Mouse (Mus musculus) cerebral cortex, adult 2 months (tissue): ENCODE measurements around the gene Lrrfip2.

ENCODE experiments used
- WGBS: fragments of 180-500 bp; shearing (Covaris S2); methylation state at CpG from one replicate; pipeline ENCODE4 v1.1.7; 2018; 5-methylcytosine and 5-hydroxymethylcytosine counted together

The Lrrfip2 gene

DNA sequence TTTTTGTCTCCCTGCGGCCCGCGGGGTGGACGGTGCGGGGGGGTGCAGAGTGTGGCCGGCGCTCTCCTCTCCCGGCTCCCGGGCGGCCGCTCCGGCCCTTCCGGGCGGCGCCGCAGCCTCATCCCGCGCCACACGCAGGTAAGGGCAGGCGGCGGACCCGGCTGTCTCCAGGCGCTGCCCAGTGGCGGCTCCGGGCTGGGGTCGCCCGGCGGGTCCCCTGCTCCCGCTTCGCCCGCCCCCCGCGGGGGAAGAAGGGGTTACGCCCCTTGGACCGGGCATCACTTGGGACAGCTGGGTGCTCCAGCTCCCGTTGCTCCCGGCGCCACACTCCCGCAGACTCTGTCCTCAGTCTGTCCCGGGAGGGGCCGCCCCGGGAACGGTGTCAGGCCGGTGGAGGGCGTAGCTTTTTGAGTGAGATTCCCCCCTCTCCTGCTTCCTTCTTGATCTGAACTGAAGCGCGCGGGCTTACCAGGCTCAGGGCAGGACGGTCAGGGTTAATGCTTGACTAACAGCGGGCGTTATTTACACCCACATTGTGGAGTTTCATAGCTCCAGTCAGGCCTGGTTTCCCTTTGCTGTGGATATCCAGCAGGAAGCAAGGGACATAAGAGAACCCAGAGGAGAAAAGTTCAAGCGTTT lies 979 bp downstream of the Lrrfip2 start:
- WGBS, result under 1% methylated on average over 52 of the region's 52 CpGs

DNA sequence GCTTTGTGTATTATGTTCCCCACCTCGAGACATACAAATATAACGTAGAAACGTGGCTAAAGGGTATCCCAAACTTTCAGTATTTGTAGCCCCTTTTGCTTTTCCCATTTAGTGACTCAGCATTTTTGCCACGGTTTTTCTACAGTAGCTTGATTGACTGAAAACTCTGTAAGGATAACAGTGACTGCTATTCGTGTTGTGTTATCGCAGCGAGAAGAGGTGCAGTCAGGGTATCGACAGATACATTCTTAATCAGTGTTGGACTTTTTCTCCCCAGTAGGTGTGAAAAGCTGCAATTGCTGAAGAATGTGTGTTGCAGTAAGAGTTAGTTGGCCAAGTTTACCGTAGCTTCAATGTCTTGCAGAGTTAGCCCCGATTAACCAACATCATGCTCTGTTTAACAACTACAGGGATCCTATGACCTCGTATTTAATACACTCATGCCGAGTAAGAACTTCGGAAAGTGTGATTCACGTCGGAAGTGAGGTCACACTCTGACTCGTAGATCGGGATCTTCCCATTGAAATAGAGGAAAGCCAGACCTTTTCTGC lies 1.6 kb downstream of the Lrrfip2 start:
- 2% methylated on average over 17 of the region's 17 CpGs for WGBS

DNA sequence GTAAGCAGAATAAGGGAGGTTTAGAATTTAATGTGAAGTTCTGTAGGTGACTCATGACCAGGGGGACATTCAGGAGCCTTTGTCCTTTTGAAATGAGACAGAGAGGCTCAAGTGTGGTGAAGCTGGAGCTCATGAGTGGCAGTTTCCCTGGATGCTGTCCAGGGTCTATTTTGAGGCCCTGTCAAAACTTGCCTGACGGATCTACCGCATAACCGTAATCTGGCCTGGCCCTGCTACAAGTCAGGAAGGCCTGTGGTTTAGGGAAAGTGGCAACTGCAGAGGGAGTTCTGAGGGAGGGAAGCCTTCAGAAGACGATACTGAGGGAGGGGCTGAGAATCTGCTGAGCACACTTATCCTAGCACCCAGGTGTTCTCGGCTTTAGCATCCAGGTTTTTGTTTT lies 5.1 kb downstream of the Lrrfip2 start:
- 55% methylated on average over 5 of the region's 5 CpGs for WGBS

DNA sequence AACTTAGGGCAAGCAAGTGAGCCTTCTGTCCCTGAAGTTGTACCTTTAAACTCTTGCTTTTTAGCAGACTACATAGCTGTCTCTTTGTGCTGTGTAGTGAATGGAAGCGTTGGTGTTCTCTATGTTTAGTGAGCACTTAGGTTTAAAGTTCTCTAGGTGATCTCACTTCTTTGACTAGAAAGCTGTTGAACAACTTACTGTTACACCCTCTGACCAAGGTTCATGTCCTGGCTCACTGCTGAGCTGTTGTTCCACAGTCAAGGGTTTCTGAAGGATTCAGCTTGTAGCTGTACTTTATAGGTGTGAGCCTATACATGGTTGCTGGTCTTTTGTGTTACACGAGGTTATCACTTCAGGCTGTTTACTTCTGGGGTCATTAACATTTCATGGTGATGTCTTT lies 5.9 kb downstream of the Lrrfip2 start:
- 72% methylated on average over 2 of the region's 2 CpGs for WGBS

GRCm38 (mm10) chr9:111124440-111124839 lies 7.0 kb downstream of the Lrrfip2 start:
- 91% methylated on average over 4 of the region's 4 CpGs for WGBS

DNA sequence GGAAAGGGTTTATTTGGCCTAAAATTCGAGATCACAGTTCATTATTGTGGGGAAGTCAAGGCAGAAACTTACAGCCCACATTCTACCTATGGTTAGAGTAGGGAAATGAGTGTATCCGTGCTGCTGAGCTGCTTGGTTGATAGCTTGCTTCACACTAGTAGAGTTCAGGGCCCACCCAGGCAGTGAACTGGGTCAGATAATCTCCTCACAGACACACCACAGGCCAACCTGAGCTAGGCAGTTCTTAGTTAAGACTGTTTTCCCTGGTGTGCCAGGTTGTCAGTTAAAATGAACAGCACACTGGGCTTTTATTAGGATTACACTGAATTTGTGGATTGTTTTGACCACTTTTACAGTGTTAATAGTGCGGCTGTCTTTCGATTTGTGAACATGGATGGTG lies 9.3 kb downstream of the Lrrfip2 start:
- 87% methylated on average over 4 of the region's 4 CpGs for WGBS

DNA sequence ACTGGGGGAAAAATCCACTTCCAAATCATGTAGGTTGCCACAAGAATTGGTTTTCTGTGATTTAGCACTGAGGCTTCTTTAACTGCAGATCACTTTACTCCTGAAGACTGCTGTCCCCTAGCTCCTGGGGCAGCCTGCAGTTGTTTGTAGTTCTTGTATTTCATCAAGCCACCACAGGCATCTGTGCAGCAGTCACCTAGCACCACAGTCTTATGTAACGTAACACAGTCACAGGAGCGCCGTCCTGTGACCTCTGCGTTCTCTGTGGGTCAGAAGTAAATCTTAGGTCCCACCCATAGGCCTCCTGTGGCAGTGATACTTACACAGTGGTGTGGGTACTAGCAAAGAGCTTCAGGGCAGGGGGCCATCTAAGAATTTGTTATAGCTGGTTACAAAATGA lies 10.4 kb downstream of the Lrrfip2 start:
- WGBS, result 85% methylated on average over 4 of the region's 4 CpGs

DNA sequence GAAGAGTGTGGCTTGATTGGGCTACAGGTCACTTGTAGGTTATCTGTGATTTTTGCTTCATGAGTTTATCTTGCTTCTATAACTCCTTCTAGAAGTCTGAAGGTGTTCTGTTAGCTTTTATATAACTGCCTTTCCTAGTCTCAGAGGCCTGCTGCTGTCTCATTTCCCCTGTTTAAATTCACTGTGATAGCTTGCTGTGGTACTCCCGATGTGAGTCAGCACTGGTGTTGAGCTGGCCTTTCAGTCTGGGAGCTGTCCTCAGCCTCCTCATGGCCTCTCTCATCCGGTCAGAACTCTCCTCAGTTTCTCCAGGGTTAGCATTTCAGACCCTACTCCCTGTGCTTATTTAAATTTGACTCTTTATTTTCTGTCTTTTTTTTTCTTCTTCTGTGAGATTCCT lies 12.7 kb downstream of the Lrrfip2 start:
- 44% methylated on average over 2 of the region's 2 CpGs for WGBS

- 92% methylated on average over 9 of the region's 9 CpGs for WGBS
These were observed 20.8 kb downstream of the Lrrfip2 start for GRCm38 (mm10) chr9:111138161-111138560.

DNA sequence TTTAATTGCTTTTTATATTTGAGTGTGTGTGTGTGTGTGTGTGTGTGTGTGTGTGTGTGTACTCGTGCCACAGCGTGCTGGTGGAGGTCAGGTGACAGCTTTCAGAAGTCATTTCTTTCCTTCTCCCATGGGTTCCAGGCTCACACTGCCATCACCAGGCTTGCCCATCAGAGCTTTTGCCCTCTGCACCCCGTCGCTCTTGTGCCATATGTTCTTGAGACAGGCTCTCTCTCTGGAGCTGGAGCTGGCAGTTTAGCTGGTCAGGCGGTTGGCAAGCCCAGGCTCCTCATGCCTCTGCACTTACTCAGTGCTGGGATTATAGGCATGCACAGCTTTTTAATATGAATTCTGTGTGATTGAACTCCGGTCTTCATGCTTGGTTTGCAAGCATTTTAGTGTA lies 25.3 kb downstream of the Lrrfip2 start:
- WGBS, result 94% methylated on average over 6 of the region's 6 CpGs

- WGBS, result 97% methylated on average over 1 of the region's 1 CpGs
These were observed 26.0 kb downstream of the Lrrfip2 start for GRCm38 (mm10) chr9:111143387-111143786.

DNA sequence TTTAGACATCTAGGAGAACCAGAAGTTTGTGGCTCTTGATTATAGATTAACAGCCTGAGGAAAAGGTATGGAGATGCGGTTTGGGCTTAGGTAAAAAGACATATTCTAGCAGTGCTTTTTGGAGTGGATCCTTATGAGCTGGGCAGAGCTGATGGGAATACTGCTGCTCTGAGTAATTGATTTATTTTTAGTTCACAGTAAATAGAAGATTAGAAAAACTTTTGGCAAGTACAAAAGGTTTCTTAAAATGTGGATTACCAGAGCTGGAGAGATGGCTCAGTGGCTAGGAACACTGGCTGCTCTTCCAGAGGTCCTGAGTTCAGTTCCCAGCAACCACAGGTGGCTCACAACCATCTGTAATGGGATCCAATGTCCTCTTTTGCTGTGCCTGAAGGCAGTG lies 27.3 kb downstream of the Lrrfip2 start:
- WGBS, result 67% methylated on average over 1 of the region's 1 CpGs

DNA sequence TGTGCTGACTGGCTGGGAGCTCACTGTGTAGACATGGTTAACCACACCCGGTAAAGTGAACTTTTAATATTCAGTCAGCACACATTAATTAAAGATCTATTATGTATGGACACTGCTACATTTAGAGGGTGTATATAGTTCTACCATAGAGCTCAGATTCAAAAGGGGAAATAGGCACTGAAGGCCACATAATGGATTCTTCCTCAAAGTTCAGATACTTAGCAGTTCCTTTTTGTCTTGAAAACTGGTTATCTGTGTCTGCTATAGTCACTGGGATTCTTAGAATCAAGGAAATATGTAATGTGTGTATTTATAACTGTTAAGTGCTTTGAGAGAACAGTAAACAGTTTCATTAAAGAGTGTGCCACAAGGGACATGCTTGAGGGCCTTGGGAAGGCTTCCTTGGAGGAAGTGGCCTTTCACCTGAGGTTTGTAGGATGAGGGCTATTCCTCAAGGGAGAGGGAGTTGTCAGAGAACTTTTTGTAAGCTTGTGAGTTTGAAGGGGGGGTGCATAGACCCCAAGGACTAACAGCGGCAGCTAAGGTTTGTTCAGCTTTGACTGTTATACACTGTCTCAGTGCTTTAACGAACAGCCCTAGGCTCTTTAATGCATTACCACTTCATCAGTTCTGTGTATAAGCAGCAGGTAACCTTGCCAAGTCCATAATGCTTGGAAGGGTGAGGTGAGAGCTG lies 28.3 kb downstream of the Lrrfip2 start:
- WGBS, result 67% methylated on average over 3 of the region's 3 CpGs

DNA sequence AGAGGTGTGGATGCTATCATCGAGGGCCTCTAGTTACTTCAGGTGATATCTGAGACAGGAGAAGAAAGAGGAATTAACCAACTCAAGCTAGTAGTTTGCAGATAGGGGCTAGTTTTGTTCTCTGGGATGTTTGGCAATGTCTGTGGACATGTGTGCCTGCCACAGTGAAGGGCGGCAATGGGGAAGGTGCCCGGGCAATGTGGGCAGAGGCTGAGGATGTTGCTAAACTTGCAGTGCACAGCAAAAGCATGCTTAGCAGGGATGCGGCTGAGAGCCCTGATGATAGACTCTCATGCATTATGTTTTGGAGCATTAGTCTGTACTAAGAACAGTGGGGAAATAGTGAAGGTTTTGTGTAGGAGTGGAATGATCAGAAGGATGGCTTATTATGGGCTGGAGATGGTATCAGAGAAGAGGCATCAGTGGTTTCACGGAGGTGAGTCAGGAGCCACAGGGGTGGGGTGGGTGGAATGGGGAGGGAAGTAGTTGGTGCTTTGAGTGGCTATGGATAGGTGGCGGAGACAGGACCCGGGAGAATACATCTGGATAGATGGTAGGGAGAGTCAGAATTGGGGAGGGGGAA lies 28.9 kb downstream of the Lrrfip2 start:
- 65% methylated on average over 7 of the region's 7 CpGs for WGBS

DNA sequence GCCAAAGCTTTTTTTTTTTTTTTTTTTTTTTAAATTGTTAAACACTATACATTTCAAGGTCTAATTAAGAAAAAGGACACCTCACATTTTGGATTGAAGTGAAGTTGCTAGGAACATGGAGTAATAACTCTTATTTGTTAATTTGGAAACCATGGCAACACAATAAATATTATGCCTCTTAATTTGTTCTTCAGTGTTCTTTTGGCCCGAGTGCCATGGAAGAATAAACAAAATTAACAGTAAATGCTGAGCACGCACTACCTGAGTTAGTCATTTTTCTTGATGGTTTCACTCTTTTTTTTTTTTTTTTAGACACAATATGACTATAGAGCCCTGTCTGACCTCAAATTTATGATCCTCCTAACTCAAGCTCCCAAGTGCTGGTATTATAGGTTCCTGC lies 30.6 kb downstream of the Lrrfip2 start:
- 81% methylated on average over 2 of the region's 2 CpGs for WGBS

GRCm38 (mm10) chr9:111148414-111148813 lies 31.0 kb downstream of the Lrrfip2 start:
- WGBS, result 74% methylated on average over 2 of the region's 2 CpGs

DNA sequence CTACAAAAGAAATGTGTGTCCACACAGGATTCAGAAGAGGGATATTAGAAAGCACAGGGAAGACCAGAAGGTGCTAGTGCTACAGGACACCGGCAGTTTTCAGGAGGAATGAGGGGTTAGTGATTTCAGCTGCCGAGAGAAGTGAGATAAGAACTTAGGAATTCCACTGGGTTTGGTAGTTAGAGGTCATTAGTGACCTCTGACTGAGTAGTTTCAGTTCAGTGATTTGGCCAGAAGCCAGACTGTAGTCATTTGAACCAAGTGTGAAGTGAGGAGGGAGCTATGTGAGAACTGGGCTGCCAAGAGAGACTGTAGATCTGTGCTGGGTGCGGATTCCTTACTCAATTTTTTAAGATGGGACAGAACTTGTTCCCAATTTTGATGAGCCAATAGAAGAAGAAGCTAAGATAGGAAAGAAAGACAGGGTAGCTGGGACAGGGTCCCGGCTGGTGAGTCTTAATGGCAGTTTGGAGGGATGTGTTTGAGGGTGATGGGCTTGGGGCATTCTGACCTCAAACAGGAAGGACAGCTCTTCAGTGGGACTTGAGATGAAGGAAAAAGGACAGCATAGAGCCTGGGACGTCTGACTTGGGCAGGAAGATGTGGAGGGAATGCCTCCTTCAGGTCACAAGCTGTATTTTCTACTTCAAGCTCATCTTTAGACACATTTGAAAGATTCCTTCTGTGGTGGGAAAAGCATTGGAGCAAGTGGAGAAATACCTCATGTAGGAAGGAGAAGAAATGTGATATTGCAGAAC lies 32.0 kb downstream of the Lrrfip2 start:
- WGBS, result 78% methylated on average over 5 of the region's 5 CpGs

DNA sequence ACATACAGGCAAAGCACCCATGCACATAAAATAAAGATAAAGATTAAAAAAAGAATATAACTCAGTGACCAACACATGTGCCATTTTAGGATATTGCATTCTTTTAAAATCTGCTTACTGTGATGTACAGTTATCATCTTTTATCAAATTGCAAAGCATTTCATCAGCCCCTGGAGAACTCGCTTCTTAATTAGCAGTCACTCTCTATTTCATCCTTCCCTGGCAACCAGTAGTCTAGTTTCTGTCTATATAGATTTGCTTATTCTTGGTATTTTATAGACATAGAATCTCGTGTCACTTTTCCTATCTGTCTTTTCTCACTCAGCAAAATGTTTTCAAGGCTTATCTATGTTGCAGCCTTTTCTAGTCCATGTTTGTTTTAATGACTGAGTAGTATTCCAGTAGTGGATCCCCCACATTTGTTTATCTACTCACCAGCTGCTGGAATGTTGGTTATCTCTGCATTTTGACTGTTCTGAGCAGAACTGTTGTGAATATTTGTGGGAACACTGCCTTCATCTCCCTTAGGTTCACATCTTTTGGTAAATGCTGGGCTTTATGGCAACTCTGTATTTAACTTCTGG lies 35.0 kb downstream of the Lrrfip2 start:
- WGBS, result 83% methylated on average over 2 of the region's 2 CpGs

DNA sequence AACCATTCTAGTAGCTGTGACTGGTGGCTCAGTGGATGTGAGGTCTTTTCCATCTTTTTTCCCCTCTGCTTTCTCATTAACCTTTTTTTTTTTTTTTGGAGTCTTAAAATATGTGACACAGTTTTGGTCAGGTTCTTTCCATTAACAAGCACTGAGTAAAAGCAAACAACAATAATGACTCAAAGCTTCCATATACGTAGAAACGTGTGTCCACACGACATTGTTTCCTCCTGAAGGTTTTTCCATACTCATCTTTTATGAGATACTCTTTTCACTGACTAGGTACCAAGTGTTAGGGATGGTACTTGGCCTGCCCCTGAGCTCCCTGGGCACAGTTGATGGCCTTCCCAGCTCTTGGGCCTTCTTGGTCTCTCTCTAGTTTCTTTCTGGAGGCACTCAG lies 35.6 kb downstream of the Lrrfip2 start:
- 92% methylated on average over 3 of the region's 3 CpGs for WGBS

- 78% methylated on average over 11 of the region's 11 CpGs for WGBS
These were observed 38.5 kb downstream of the Lrrfip2 start for GRCm38 (mm10) chr9:111155764-111156458.

GRCm38 (mm10) chr9:111159562-111159961 lies 42.2 kb downstream of the Lrrfip2 start:
- 60% methylated on average over 1 of the region's 1 CpGs for whole genome bisulfite sequencing
